Mouse (Mus musculus) liver, postnatal 0 days (tissue): ENCODE results near the gene Arhgap30.

Experiments used
- CTCF ChIP-seq: sonication (generic); IDR thresholded peaks from 2 replicates; pipeline ENCODE4 v1.5.1; 2016; ENCODE audit warnings: antibody characterized with exemption, low read depth
- EP300 ChIP-seq: IDR thresholded peaks from 2 replicates; pipeline ENCODE4 v1.6.1; 2016; ENCODE audit warnings: antibody characterized with exemption, low read depth, mild to moderate bottlenecking

DNA sequence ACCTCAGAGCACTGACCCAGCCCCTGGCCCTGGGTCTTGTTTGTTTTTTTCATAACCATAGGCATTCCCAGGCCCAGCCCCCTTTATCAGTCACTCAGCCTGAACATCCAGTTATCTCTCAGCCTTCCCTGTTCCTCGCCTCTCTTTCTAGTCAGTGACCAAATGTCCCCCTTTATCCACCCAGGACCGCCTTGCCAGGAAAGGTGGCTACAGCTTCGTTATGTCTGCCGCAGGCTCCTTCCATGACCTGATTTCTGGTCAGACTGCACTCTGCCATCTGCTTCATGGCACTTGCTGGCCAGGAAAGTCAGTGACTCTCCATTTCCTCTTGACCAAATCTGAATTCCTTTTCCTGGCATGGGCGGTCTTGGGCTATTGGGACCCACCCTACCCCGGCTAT is 10.5 kb upstream of the Arhgap30 start:
- TF ChIP-seq EP300 (no peak), CTCF (no peak)
